Mouse (Mus musculus) neural tube, embryonic 13.5 days (tissue): Measurements from ENCODE around the gene Gm3415. TPM values are rescaled to one million over a fixed set of nuclear protein-coding genes. Genes with fewer than 3 reads are reported as not detected.
"Not testable (repeated sequence)": the region's sequence is repeated elsewhere in the genome, so short reads cannot be mapped to it uniquely, and the experiment has no call there.

Experiments
- ATAC-seq: fragments of 200-750 bp; cut with Nextera tagmentation; 2 replicates; pipeline ENCODE4 v1.8.0; 2017; ENCODE audit warnings: low read depth, mild to moderate bottlenecking, moderate TSS enrichment, moderate library complexity
- H3K27ac ChIP-seq: fragments of 300-500 bp; sonication (generic); replicated peaks from 2 replicates; pipeline ENCODE4 v1.5.1; 2015; ENCODE audit warnings: moderate library complexity, mild to moderate bottlenecking, inconsistent platforms
- H3K27me3 ChIP-seq: fragments of 300-500 bp; sonication (generic); 2 replicates; pipeline ENCODE4 v1.6.1; 2015; ENCODE audit warnings: mild to moderate bottlenecking, inconsistent platforms
- H3K36me3 ChIP-seq: fragments of 300-500 bp; sonication (generic); 2 replicates; pipeline ENCODE4 v1.6.1; 2015; ENCODE audit warnings: mild to moderate bottlenecking, inconsistent platforms
- H3K4me1 ChIP-seq: fragments of 300-500 bp; sonication (generic); replicated peaks from 2 replicates; pipeline ENCODE4 v1.6.1; 2015; ENCODE audit warnings: inconsistent platforms
- H3K4me2 ChIP-seq: fragments of 300-500 bp; sonication (generic); 2 replicates; pipeline ENCODE4 v1.6.1; 2015; ENCODE audit warnings: inconsistent platforms, mild to moderate bottlenecking, moderate library complexity
- H3K4me3 ChIP-seq: fragments of 300-500 bp; sonication (generic); 2 replicates; pipeline ENCODE4 v1.5.1; 2015; ENCODE audit warnings: mild to moderate bottlenecking, inconsistent platforms
- H3K9ac ChIP-seq: fragments of 300-500 bp; sonication (generic); 2 replicates; pipeline ENCODE4 v1.6.1; 2015; ENCODE audit warnings: moderate library complexity, mild to moderate bottlenecking, inconsistent platforms
- H3K9me3 ChIP-seq: fragments of 300-500 bp; sonication (generic); 2 replicates; pipeline ENCODE4 v1.6.1; 2016; ENCODE audit warnings: inconsistent platforms
- whole genome bisulfite sequencing: fragments of 180-500 bp; shearing (Covaris S2); methylation state at CpG from one replicate; pipeline ENCODE4 v1.1.7; 2015; 5-methylcytosine and 5-hydroxymethylcytosine counted together
- polyA plus RNA-seq: library from polyadenylated mRNA; unstranded; fragments of >200 nt; fragmentation: Nextera tagmentation; extraction: Ambion mirVana; gene quantifications from 2 replicates; pipeline ENCODE4 v1.2.1, GENCODE M21; 2015

The Gm3415 gene
- polyA plus RNA-seq, 1 experiment from 2014 or later = not detected

- H3K9me3 ChIP-seq = no peaks in the 10 kb centered on the region
- peaks cover 94% of the 10 kb centered on the region for H3K27me3 ChIP-seq
- WGBS = 5% methylated on average over 10 of the region's 10 CpGs
- H3K9ac ChIP-seq = peak overlapping the region; percentile 70
- ATAC-seq = peak; percentile 9; the same call in 1 of the 2 replicates
- peak overlapping the region; percentile 86 for H3K4me2 ChIP-seq
- H3K36me3 ChIP-seq = no peaks in the 10 kb centered on the region
- peaks cover 24% of the 10 kb centered on the region for H3K4me1 ChIP-seq
- H3K27ac ChIP-seq = no peak overlapping the region
- H3K4me3 ChIP-seq = peak overlapping the region; percentile 59
Measured at GRCm38 (mm10) chr5:146585307-146585651, 29.3 kb downstream of the Gm3415 start.

DNA sequence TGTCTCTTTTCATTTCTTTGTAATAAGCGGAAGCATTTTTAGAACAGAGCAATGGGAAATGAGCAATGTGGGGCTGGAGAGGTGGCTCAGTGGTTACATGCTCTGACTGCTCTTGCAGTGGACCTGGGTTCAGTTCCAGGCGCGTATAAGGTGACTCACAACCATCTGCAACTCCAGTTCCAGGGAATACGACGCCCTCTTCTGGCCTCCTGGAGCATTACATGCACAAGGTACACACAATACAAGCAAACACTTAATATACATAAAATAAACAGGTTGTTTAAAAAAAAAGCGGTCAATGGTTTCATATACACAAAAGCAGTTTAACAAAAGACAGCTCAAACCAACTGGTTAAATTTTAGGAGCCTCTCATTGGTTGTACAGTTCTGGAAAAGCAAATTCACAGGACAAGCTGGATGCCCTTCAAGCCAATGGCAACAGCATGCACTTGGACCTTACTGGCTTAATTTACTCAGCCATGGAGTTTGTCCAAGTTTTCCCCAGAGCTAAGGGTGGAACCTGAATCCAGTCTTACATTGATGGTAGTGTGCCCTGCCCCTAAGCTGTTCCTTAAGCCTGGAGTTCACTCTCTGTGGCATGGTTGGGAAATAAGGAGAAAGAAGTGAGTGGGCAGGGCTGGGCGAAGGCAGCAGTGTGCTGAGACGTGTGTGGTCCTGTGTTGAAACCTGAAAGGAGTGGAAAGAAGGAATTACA lies 30.6 kb downstream of the Gm3415 start:
- H3K27ac ChIP-seq = no peak overlapping the region
- H3K4me2 ChIP-seq = no peak overlapping the region
- no peak overlapping the region for H3K4me3 ChIP-seq
- no peak overlapping the region for H3K9ac ChIP-seq
- H3K36me3 ChIP-seq = no peaks in the 10 kb centered on the region
- H3K4me1 ChIP-seq = peaks cover 24% of the 10 kb centered on the region
- H3K27me3 ChIP-seq = peaks cover 93% of the 10 kb centered on the region
- no peak for ATAC-seq
- 75% methylated on average over 8 of the region's 8 CpGs for WGBS
- no peaks in the 10 kb centered on the region for H3K9me3 ChIP-seq

DNA sequence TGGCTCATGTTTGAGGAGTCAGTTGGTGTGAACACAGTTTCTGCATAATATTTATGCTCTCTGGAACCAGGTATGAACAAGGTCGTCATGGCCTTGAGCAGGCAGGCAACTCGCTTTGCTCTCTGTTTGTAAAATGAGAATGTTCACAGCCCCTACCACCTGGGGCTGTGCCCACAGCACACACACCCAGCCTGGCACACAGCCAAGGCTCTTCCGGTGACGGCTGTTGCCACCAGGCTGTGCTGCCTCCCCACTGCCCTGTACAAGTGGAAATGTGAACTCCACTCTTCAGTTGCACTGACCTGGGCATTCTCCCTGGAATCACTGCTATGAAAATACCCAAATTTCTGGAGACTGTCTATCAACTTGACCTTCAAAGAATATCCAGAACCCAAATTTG lies 35.1 kb downstream of the Gm3415 start:
- peaks cover 76% of the 10 kb centered on the region for H3K27me3 ChIP-seq
- H3K4me1 ChIP-seq = no peaks in the 10 kb centered on the region
- H3K27ac ChIP-seq = no peak overlapping the region
- no peak for ATAC-seq
- no peak overlapping the region for H3K9ac ChIP-seq
- 55% methylated on average over 4 of the region's 4 CpGs for WGBS
- no peak overlapping the region for H3K4me2 ChIP-seq
- peaks cover 9% of the 10 kb centered on the region; the same call in 1 of the 2 replicates for H3K9me3 ChIP-seq
- H3K4me3 ChIP-seq = no peak overlapping the region
- H3K36me3 ChIP-seq = no peaks in the 10 kb centered on the region

GRCm38 (mm10) chr5:146591636-146592035 lies 35.7 kb downstream of the Gm3415 start:
- Histone ChIP-seq H3K36me3 (no peaks in the 10 kb centered on the region), H3K9me3 (peaks cover 9% of the 10 kb centered on the region; the same call in 1 of the 2 replicates), H3K4me1 (no peaks in the 10 kb centered on the region), H3K4me2 (no peak overlapping the region), H3K4me3 (no peak overlapping the region), H3K27ac (no peak overlapping the region), H3K9ac (no peak overlapping the region), H3K27me3 (peaks cover 76% of the 10 kb centered on the region)
- WGBS = 81% methylated on average over 4 of the region's 4 CpGs
- no peak for ATAC-seq

DNA sequence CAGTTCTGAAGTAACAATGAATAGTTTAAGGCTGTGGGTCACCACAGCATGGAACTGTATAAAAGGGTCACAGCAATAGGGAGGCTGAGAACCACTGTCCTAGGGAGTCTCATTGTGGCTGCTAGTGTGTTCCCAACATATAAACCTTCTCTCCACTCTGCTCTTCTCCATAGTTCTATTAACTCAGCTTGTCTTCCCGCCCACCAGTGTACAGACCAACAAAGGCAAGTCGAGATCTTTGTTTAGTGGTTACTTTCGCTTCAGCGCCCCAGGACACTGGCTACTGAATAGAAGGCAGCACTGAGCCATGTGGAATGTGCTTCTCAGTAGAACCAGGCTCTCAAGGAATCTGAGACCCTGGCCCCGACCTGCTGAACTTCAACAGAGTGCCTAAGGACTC lies 36.6 kb downstream of the Gm3415 start:
- H3K27me3 ChIP-seq = peaks cover 68% of the 10 kb centered on the region
- peak; percentile 43; the same call in 1 of the 2 replicates for ATAC-seq
- WGBS = 11% methylated on average over 5 of the region's 5 CpGs

DNA sequence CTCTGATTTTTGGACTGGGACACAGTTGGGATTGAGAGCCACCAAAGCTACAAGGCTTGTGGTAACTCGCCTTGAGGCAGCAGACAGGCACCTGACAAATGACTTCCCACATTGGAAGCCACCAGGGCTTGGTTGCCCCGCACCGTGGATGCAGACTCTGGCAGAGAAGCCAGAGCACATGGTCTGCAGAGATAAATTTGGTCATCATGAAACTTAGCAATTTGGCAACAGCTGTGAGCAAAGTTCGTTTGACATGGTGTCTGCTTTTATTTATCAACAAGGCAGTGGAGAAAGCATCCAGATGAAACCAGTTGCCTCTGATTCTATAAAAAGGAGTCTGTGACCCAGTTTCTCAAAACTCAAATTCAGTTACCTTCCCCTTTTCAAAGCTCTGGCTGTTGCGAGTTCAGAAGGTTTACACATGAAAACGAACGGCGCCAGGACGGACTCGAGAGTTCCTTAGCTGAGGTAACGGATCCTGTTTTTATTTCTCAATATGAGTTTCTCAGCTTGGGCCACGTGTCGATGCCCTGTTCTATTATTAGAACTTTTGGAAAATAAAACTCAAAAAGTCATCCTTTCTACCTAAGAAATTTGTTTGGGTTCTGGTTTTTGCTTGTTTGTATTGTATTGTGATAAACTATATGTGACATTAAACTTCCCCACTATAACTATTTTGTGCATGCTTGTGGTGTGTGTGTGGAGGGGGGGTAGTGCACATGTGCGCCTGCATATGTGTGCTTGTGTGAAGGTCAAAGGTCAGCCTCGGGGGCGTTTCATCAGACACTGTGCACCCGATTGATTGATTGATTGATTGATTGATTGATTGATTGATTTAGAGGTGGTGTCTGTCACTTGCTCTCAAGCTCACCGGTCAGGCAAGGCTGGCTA lies 40.9 kb downstream of the Gm3415 start:
- Histone ChIP-seq H3K9ac (no peak overlapping the region), H3K4me1 (no peaks in the 10 kb centered on the region), H3K27me3 (peaks cover 27% of the 10 kb centered on the region), H3K9me3 (peaks cover 9% of the 10 kb centered on the region; the same call in 1 of the 2 replicates), H3K27ac (no peak overlapping the region), H3K4me2 (no peak overlapping the region), H3K36me3 (no peaks in the 10 kb centered on the region), H3K4me3 (no peak overlapping the region)
- ATAC-seq = no peak
- WGBS = 81% methylated on average over 18 of the region's 18 CpGs

More for the DNA sequence above, 36.6 kb downstream of the Gm3415 start:
- H3K4me3 ChIP-seq = no peak overlapping the region
- no peaks in the 10 kb centered on the region for H3K4me1 ChIP-seq
- H3K27ac ChIP-seq = no peak overlapping the region
- H3K36me3 ChIP-seq = no peaks in the 10 kb centered on the region
- H3K9ac ChIP-seq = no peak overlapping the region
- peaks cover 9% of the 10 kb centered on the region; the same call in 1 of the 2 replicates for H3K9me3 ChIP-seq
- H3K4me2 ChIP-seq = no peak overlapping the region

DNA sequence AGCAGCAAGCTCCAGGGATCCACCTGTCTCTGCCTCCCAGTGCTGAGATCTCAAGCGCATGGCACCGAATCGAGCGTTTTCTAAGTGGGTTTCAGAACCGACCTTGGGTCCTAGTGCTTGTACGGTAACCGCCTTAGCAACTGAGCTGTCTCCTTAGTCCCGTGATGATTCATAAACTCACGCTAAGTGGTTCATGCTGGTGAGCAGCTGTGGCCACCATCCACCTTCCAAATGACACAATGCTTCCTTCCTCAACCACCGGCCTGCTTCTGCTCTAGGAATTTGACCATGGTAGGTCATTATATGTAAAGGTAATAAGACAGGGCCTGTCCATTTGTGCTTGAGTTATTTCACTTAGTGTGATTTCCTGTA lies 41.6 kb downstream of the Gm3415 start:
- Histone ChIP-seq H3K27ac (no peak overlapping the region), H3K4me2 (no peak overlapping the region), H3K27me3 (peaks cover 26% of the 10 kb centered on the region), H3K9ac (no peak overlapping the region), H3K4me1 (no peaks in the 10 kb centered on the region), H3K9me3 (peaks cover 9% of the 10 kb centered on the region; the same call in 1 of the 2 replicates), H3K36me3 (no peaks in the 10 kb centered on the region), H3K4me3 (no peak overlapping the region)
- WGBS = 92% methylated on average over 10 of the region's 10 CpGs
- no peak for ATAC-seq

DNA sequence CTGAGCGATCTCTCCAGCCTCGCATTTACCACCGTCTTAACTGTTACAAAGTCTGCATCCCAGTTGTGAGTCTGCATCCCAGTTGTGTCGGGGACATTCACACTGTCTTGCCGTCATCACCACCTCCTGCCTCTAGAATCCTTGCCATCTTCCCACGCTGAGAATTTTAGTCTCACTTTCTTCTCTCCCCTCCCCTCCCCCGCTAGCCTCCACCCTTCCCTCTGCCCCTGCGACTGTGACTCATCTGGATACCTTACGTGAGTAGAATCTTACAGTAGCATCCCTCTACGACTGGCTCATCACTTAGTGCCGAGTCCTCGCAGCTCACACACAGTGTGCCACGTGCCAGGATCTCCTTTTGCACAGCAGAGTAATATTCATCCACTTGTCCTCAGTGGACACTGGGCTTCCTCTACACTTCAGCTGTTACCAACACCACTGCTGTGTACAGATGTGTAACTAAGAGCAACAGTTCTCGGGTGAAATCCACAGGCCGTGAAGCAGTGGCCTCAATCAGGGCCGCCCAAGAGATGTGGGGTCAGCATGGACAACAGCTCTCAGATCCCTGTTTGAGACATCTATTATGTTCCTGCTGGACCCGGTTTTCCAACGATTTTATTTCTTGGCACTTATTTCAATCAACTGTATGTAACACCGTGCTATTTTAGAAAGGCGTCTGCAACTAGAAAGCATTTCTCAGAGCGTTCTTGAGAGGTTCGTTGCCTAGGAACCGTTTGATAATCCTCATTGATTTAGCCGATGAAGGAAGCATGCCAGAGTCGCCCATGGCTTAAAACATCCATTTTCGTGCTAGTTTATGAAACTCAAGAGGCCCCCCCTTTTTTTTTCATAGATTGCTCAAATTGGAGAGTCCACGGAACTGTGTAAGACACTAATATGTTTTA lies 42.5 kb downstream of the Gm3415 start:
- 90% methylated on average over 27 of the region's 27 CpGs for WGBS
- no peaks in the 10 kb centered on the region for H3K36me3 ChIP-seq
- H3K27ac ChIP-seq = no peak overlapping the region
- H3K9me3 ChIP-seq = peaks cover 8% of the 10 kb centered on the region; the same call in 1 of the 2 replicates
- H3K4me3 ChIP-seq = no peak overlapping the region
- H3K4me1 ChIP-seq = no peaks in the 10 kb centered on the region
- H3K9ac ChIP-seq = no peak overlapping the region
- H3K27me3 ChIP-seq = peaks cover 21% of the 10 kb centered on the region
- ATAC-seq = no peak
- H3K4me2 ChIP-seq = no peak overlapping the region

- peaks cover 18% of the 10 kb centered on the region for H3K27me3 ChIP-seq
- H3K9ac ChIP-seq, H3K9me3 ChIP-seq, H3K4me1 ChIP-seq, ATAC-seq, H3K4me3 ChIP-seq, H3K27ac ChIP-seq, H3K36me3 ChIP-seq, H3K4me2 ChIP-seq: not testable (repeated sequence)
- WGBS = 92% methylated on average over 7 of the region's 7 CpGs
Measured at GRCm38 (mm10) chr5:146599216-146599615, 43.3 kb downstream of the Gm3415 start.

- Histone ChIP-seq H3K27ac (no peak overlapping the region), H3K9ac (no peak overlapping the region), H3K4me1 (no peaks in the 10 kb centered on the region), H3K36me3 (no peaks in the 10 kb centered on the region), H3K27me3 (peaks cover 12% of the 10 kb centered on the region), H3K4me2 (no peak overlapping the region), H3K4me3 (no peak overlapping the region), H3K9me3 (no peaks in the 10 kb centered on the region)
- no peak for ATAC-seq
- 83% methylated on average over 5 of the region's 5 CpGs for WGBS
Measured at GRCm38 (mm10) chr5:146599970-146600369, 44.0 kb downstream of the Gm3415 start.

- H3K4me3 ChIP-seq = no peak overlapping the region
- H3K36me3 ChIP-seq = no peaks in the 10 kb centered on the region
- H3K27ac ChIP-seq = no peak overlapping the region
- no peaks in the 10 kb centered on the region for H3K4me1 ChIP-seq
- H3K9me3 ChIP-seq = no peaks in the 10 kb centered on the region
- no peak for ATAC-seq
- H3K27me3 ChIP-seq = no peaks in the 10 kb centered on the region; the same call in 1 of the 2 replicates
- H3K4me2 ChIP-seq = no peak overlapping the region
- WGBS = 78% methylated on average over 5 of the region's 5 CpGs
- no peak overlapping the region for H3K9ac ChIP-seq
Measured at GRCm38 (mm10) chr5:146606221-146606620, 50.3 kb downstream of the Gm3415 start.
